Mouse (Mus musculus): ENCODE data around the gene 1810049J17Rik. TPM values are rescaled to one million over a fixed set of nuclear protein-coding genes. Genes with fewer than 3 reads are reported as not detected.
A peak's percentile ranks its signal among the peaks of the same experiment; 100 is the strongest.

The 1810049J17Rik gene
- polyA plus RNA-seq, 1 experiment from 2014 or later = 2.1 TPM

GRCm38 (mm10) chr15:12321091-12321787 lies 460 bp downstream of the 1810049J17Rik start, which contains the start of gene Golph3:
Gene Golph3 (plus strand): TSS chr15:12321450.
- DNase-seq (ENCODE audit: low spot score) = peak; percentile 97
- under 1% methylated on average over 43 of the region's 74 CpGs for WGBS
- peak within 1 kb of the TSS; percentile 95 for H3K27ac ChIP-seq (replicated peaks; ENCODE audit: low read depth, low read length)
- peak within 1 kb of the TSS; percentile 82 for H3K4me2 ChIP-seq (ENCODE audit: low read depth, low read length)
- H3K36me3 ChIP-seq (ENCODE audit: control insufficient read depth, insufficient read depth, low read length) = 0 out of 2 replicates have a peak, but pooled peaks cover 8% of the 10 kb centered on the region
- no peaks in the 10 kb centered on the region for H3K9me3 ChIP-seq (ENCODE audit: control insufficient read depth, low read length)
- H3K4me1 ChIP-seq (ENCODE audit: control insufficient read depth, insufficient read depth, low read length) = peaks cover 25% of the 10 kb centered on the region
- peak within 1 kb of the TSS; percentile 100 for H3K4me3 ChIP-seq (ENCODE audit: low read depth, low read length)
- peak within 1 kb of the TSS; percentile 99 for H3K9ac ChIP-seq (ENCODE audit: low read depth, low read length)
- H3K27me3 ChIP-seq (replicated peaks; ENCODE audit: control insufficient read depth, insufficient read depth, low read length) = 0 out of 2 replicates have a peak, but pooled peaks cover 3% of the 10 kb centered on the region
- ATAC-seq (ENCODE audit: low read depth) = peak; percentile 95

DNA sequence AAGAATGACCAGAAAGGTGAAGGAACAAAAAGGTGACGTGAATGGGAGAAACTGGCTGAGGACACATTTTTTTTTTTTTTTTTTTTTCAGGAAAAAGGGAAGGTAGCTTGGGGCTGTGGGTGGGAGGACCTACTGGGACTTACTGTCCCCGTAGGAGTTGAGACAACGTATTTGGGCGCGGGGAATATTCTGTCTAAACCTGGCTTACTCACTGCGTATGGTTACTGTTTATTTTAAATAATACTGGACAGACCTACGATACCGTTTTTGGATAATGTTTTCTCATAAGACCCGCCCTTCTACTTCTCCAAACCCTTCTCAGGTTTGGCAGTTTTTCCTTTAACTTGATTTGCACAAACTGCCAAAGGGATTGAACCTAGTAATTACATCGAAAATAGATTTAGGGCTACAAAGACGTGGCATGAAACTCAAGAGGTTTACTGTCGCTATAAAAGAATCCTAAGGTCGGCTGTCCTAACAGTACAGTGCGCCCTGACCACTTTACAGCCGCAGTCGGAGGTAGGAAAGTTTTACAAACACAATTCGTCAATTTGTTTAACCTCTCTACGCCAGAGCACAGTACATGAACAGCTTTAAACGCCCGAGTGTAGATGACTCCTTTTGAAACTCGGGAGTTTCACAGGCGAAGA lies 1.1 kb downstream of the 1810049J17Rik start:
- Histone ChIP-seq H3K9ac (ENCODE audit: low read depth, low read length) (peak overlapping the region; percentile 99), H3K4me1 (ENCODE audit: control insufficient read depth, insufficient read depth, low read length) (peaks cover 19% of the 10 kb centered on the region), H3K4me2 (ENCODE audit: low read depth, low read length) (peak overlapping the region; percentile 82), H3K9me3 (ENCODE audit: control insufficient read depth, low read length) (no peaks in the 10 kb centered on the region), H3K36me3 (ENCODE audit: control insufficient read depth, insufficient read depth, low read length) (0 out of 2 replicates have a peak, but pooled peaks cover 2% of the 10 kb centered on the region), H3K4me3 (ENCODE audit: low read depth, low read length) (peak overlapping the region; percentile 100), H3K27me3 (replicated peaks; ENCODE audit: control insufficient read depth, insufficient read depth, low read length) (0 out of 2 replicates have a peak, but pooled peaks cover 3% of the 10 kb centered on the region), H3K27ac (replicated peaks; ENCODE audit: low read depth, low read length) (peak overlapping the region; percentile 95)
- DNase-seq (ENCODE audit: low spot score) (peak; percentile 49), ATAC-seq (ENCODE audit: low read depth) (no peak)
- WGBS = 3% methylated on average over 22 of the region's 22 CpGs

DNA sequence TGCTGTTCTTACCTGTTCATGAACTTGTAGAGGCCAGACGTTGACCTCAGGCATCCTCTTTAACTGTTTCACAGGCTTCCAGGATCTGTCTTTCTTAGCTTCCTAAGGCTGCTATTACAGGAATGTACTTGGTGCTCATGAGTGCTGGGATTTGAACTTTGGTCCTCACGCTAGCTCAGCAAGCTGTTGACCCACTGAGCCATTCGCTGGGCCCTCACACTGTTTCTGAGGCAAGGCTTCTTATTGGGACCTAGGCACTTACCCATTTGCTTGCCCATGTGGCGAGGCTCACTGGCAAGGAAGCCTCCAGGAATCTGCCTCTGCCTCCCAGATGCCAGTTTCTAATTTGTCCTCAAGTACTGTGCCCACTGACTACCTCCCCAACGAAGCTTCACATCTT lies 1.8 kb downstream of the 1810049J17Rik start:
- Histone ChIP-seq H3K4me2 (ENCODE audit: low read depth, low read length) (no peak overlapping the region), H3K27me3 (replicated peaks; ENCODE audit: control insufficient read depth, insufficient read depth, low read length) (0 out of 2 replicates have a peak, but pooled peaks cover 3% of the 10 kb centered on the region), H3K36me3 (ENCODE audit: control insufficient read depth, insufficient read depth, low read length) (no peaks in the 10 kb centered on the region), H3K4me3 (ENCODE audit: low read depth, low read length) (peak overlapping the region; percentile 100), H3K4me1 (ENCODE audit: control insufficient read depth, insufficient read depth, low read length) (peaks cover 19% of the 10 kb centered on the region), H3K9me3 (ENCODE audit: control insufficient read depth, low read length) (no peaks in the 10 kb centered on the region), H3K27ac (replicated peaks; ENCODE audit: low read depth, low read length) (no peak overlapping the region), H3K9ac (ENCODE audit: low read depth, low read length) (no peak overlapping the region; the same call in 1 of the 2 replicates)
- 48% methylated on average over 5 of the region's 5 CpGs for WGBS
- ATAC-seq (ENCODE audit: low read depth) = no peak
- DNase-seq (ENCODE audit: low spot score) = no peak

DNA sequence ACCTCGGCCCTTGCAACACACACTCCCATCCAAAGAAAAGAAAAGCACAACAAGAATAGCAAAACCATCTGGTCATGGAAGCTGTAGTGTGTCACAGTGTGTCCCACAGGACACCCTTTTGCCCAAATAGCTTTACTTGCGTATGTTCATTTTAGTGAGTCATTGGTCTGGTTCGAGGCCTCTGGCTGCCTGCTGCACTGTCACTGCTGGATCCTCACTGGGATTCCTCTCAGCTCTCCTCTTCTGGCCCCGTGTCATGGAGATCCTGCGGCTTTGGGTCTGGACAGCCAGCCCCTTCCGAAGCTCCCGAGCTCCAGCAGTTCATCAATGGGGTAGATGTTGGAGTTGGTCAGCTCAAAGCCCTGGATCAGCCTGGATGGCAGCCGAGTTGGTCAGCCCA lies 3.2 kb downstream of the 1810049J17Rik start:
- no peak overlapping the region for H3K4me3 ChIP-seq (ENCODE audit: low read depth, low read length)
- DNase-seq (ENCODE audit: low spot score) (no peak), ATAC-seq (ENCODE audit: low read depth) (no peak)
- no peaks in the 10 kb centered on the region for H3K36me3 ChIP-seq (ENCODE audit: control insufficient read depth, insufficient read depth, low read length)
- H3K27me3 ChIP-seq (replicated peaks; ENCODE audit: control insufficient read depth, insufficient read depth, low read length) = 0 out of 2 replicates have a peak, but pooled peaks cover 3% of the 10 kb centered on the region
- WGBS = 76% methylated on average over 8 of the region's 8 CpGs
- H3K9me3 ChIP-seq (ENCODE audit: control insufficient read depth, low read length) = no peaks in the 10 kb centered on the region
- H3K4me2 ChIP-seq (ENCODE audit: low read depth, low read length) = no peak overlapping the region
- no peak overlapping the region for H3K9ac ChIP-seq (ENCODE audit: low read depth, low read length)
- no peak overlapping the region for H3K27ac ChIP-seq (replicated peaks; ENCODE audit: low read depth, low read length)
- peaks cover 10% of the 10 kb centered on the region for H3K4me1 ChIP-seq (ENCODE audit: control insufficient read depth, insufficient read depth, low read length)

- Histone ChIP-seq H3K4me1 (ENCODE audit: control insufficient read depth, insufficient read depth, low read length) (peaks cover 5% of the 10 kb centered on the region; the same call in 1 of the 2 replicates), H3K4me2 (ENCODE audit: low read depth, low read length) (no peak overlapping the region), H3K9ac (ENCODE audit: low read depth, low read length) (no peak overlapping the region), H3K4me3 (ENCODE audit: low read depth, low read length) (no peak overlapping the region), H3K9me3 (ENCODE audit: control insufficient read depth, low read length) (no peaks in the 10 kb centered on the region), H3K36me3 (ENCODE audit: control insufficient read depth, insufficient read depth, low read length) (no peaks in the 10 kb centered on the region), H3K27me3 (replicated peaks; ENCODE audit: control insufficient read depth, insufficient read depth, low read length) (0 out of 2 replicates have a peak, but pooled peaks cover 3% of the 10 kb centered on the region), H3K27ac (replicated peaks; ENCODE audit: low read depth, low read length) (no peak overlapping the region)
- WGBS = 88% methylated on average over 5 of the region's 5 CpGs
- no peak for DNase-seq (ENCODE audit: low spot score)
- no peak for ATAC-seq (ENCODE audit: low read depth)
Measured at GRCm38 (mm10) chr15:12317290-12317689, 4.4 kb downstream of the 1810049J17Rik start.

GRCm38 (mm10) chr15:12315996-12316395 lies 5.7 kb downstream of the 1810049J17Rik start:
- Histone ChIP-seq H3K4me1 (ENCODE audit: control insufficient read depth, insufficient read depth, low read length) (peaks cover 5% of the 10 kb centered on the region; the same call in 1 of the 2 replicates), H3K27ac (replicated peaks; ENCODE audit: low read depth, low read length) (no peak overlapping the region), H3K4me2 (ENCODE audit: low read depth, low read length) (no peak overlapping the region), H3K9ac (ENCODE audit: low read depth, low read length) (no peak overlapping the region), H3K27me3 (replicated peaks; ENCODE audit: control insufficient read depth, insufficient read depth, low read length) (0 out of 2 replicates have a peak, but pooled peaks cover 3% of the 10 kb centered on the region), H3K4me3 (ENCODE audit: low read depth, low read length) (no peak overlapping the region), H3K36me3 (ENCODE audit: control insufficient read depth, insufficient read depth, low read length) (no peaks in the 10 kb centered on the region), H3K9me3 (ENCODE audit: control insufficient read depth, low read length) (no peaks in the 10 kb centered on the region)
- DNase-seq (ENCODE audit: low spot score) = no peak
- ATAC-seq (ENCODE audit: low read depth) = no peak
- WGBS = 45% methylated on average over 2 of the region's 2 CpGs

GRCm38 (mm10) chr15:12314584-12314983 lies 7.1 kb downstream of the 1810049J17Rik start:
- no peak for ATAC-seq (ENCODE audit: low read depth)
- Histone ChIP-seq H3K4me2 (ENCODE audit: low read depth, low read length) (no peak overlapping the region), H3K4me3 (ENCODE audit: low read depth, low read length) (no peak overlapping the region), H3K27ac (replicated peaks; ENCODE audit: low read depth, low read length) (no peak overlapping the region), H3K36me3 (ENCODE audit: control insufficient read depth, insufficient read depth, low read length) (no peaks in the 10 kb centered on the region), H3K9me3 (ENCODE audit: control insufficient read depth, low read length) (no peaks in the 10 kb centered on the region), H3K9ac (ENCODE audit: low read depth, low read length) (no peak overlapping the region), H3K4me1 (ENCODE audit: control insufficient read depth, insufficient read depth, low read length) (no peaks in the 10 kb centered on the region), H3K27me3 (replicated peaks; ENCODE audit: control insufficient read depth, insufficient read depth, low read length) (no peaks in the 10 kb centered on the region)
- no peak for DNase-seq (ENCODE audit: low spot score)
- 81% methylated on average over 5 of the region's 5 CpGs for WGBS

- ATAC-seq (ENCODE audit: low read depth) = no peak
- no peak for DNase-seq (ENCODE audit: low spot score)
- no peak overlapping the region for H3K27ac ChIP-seq (replicated peaks; ENCODE audit: low read depth, low read length)
- H3K9me3 ChIP-seq (ENCODE audit: control insufficient read depth, low read length) = no peaks in the 10 kb centered on the region
- no peaks in the 10 kb centered on the region for H3K27me3 ChIP-seq (replicated peaks; ENCODE audit: control insufficient read depth, insufficient read depth, low read length)
- H3K36me3 ChIP-seq (ENCODE audit: control insufficient read depth, insufficient read depth, low read length) = no peaks in the 10 kb centered on the region
- H3K9ac ChIP-seq (ENCODE audit: low read depth, low read length) = no peak overlapping the region
- no peak overlapping the region for H3K4me2 ChIP-seq (ENCODE audit: low read depth, low read length)
- no peaks in the 10 kb centered on the region for H3K4me1 ChIP-seq (ENCODE audit: control insufficient read depth, insufficient read depth, low read length)
- 14% methylated on average over 1 of the region's 1 CpGs for WGBS
- H3K4me3 ChIP-seq (ENCODE audit: low read depth, low read length) = no peak overlapping the region
Measured at GRCm38 (mm10) chr15:12313255-12313654, 8.4 kb downstream of the 1810049J17Rik start.
